Mouse (Mus musculus) kidney, adult 2 months (tissue): ENCODE data around the gene Cdca8. TPM values are rescaled to one million over a fixed set of nuclear protein-coding genes. Genes with fewer than 3 reads are reported as not detected.
A peak's percentile ranks its signal among the peaks of the same experiment; 100 is the strongest.

ENCODE experiments used
- DNase-seq: peaks from one replicate; pipeline ENCODE4 v3.0.0; 2021
- H3K27ac ChIP-seq: fragments of 200-500 bp; 2 replicates; pipeline ENCODE4 v1.5.1; 2012; ENCODE audit warnings: low read depth, low read length, control low read depth, inconsistent platforms; ENCODE audit not compliant: insufficient read depth
- H3K27me3 ChIP-seq: fragments of 200-500 bp; replicated peaks from 2 replicates; pipeline ENCODE4 v1.6.1; 2012; ENCODE audit warnings: mild to moderate bottlenecking, moderate library complexity, low read length, inconsistent platforms; ENCODE audit not compliant: control insufficient read depth, insufficient read depth
- H3K36me3 ChIP-seq: fragments of 200-500 bp; 2 replicates; pipeline ENCODE4 v1.6.1; 2012; ENCODE audit warnings: mild to moderate bottlenecking, moderate library complexity, low read length, inconsistent platforms; ENCODE audit not compliant: control insufficient read depth, insufficient read depth
- H3K4me1 ChIP-seq: fragments of 200-500 bp; 2 replicates; pipeline ENCODE4 v1.6.1; 2011; ENCODE audit warnings: low read length; ENCODE audit not compliant: control insufficient read depth, insufficient read depth
- H3K4me3 ChIP-seq: fragments of 200-500 bp; 2 replicates; pipeline ENCODE4 v1.5.1; 2011; ENCODE audit warnings: mild to moderate bottlenecking, low read depth, low read length, control low read depth; ENCODE audit not compliant: insufficient read depth
- CTCF ChIP-seq: fragments of 200-500 bp; conservative IDR thresholded peaks from 2 replicates; pipeline ENCODE4 v1.5.1; 2011; ENCODE audit warnings: low read depth, mild to moderate bottlenecking, control low read depth, low read length, moderate library complexity, mixed read lengths; ENCODE audit not compliant: insufficient read depth, insufficient read length
- POLR2A ChIP-seq: fragments of 200-500 bp; IDR thresholded peaks from one replicate; pipeline ENCODE4 v1.6.1; 2011; ENCODE audit warnings: low read depth, low read length, control low read depth
- WGBS: fragments of 180-500 bp; shearing (Covaris S2); methylation state at CpG from one replicate; pipeline ENCODE4 v1.1.7; 2018; 5-methylcytosine and 5-hydroxymethylcytosine counted together
- polyA plus RNA-seq: library from polyadenylated mRNA; depleted of rRNA; stranded (reverse); fragments of >200 nt; gene quantifications from 2 replicates; pipeline ENCODE4 v1.2.3, GENCODE M21; 2012

Gene Cdca8
- polyA plus RNA-seq, 1 experiment: 1.4 TPM

- no peak for DNase-seq
- H3K27ac ChIP-seq: no peak overlapping the region
- H3K4me3 ChIP-seq: no peak overlapping the region; the same call in 1 of the 2 replicates
- no peaks in the 10 kb centered on the region for H3K4me1 ChIP-seq
- TF ChIP-seq POLR2A: no peak
- no peak for TF ChIP-seq CTCF
- H3K27me3 ChIP-seq: no peaks in the 10 kb centered on the region; the same call in 1 of the 2 replicates
- no peaks in the 10 kb centered on the region for H3K36me3 ChIP-seq
- WGBS: 2% methylated on average over 83 of the region's 83 CpGs
Observed at GRCm38 (mm10) chr4:124894508-124895428, 44.3 kb downstream of the Cdca8 start.

GRCm38 (mm10) chr4:124893769-124894168 is 45.3 kb downstream of the Cdca8 start:
- H3K36me3 ChIP-seq: no peaks in the 10 kb centered on the region
- no peaks in the 10 kb centered on the region for H3K4me1 ChIP-seq
- no peak for TF ChIP-seq POLR2A
- TF ChIP-seq CTCF: no peak
- WGBS: 39% methylated on average over 6 of the region's 6 CpGs
- H3K27me3 ChIP-seq: no peaks in the 10 kb centered on the region; the same call in 1 of the 2 replicates
- no peak for DNase-seq
- no peak overlapping the region for H3K4me3 ChIP-seq
- no peak overlapping the region for H3K27ac ChIP-seq

GRCm38 (mm10) chr4:124890831-124891230 is 48.3 kb downstream of the Cdca8 start:
- DNase-seq: no peak
- TF ChIP-seq POLR2A (no peak), CTCF (no peak)
- no peak overlapping the region for H3K4me3 ChIP-seq
- H3K27me3 ChIP-seq: no peaks in the 10 kb centered on the region; the same call in 1 of the 2 replicates
- no peak overlapping the region for H3K27ac ChIP-seq
- no peaks in the 10 kb centered on the region for H3K36me3 ChIP-seq
- H3K4me1 ChIP-seq: no peaks in the 10 kb centered on the region
- 56% methylated on average over 5 of the region's 5 CpGs for WGBS

- TF ChIP-seq CTCF (no peak), POLR2A (no peak)
Observed at GRCm38 (mm10) chr4:124889935-124890334, 49.2 kb downstream of the Cdca8 start.

GRCm38 (mm10) chr4:124888702-124889101 is 50.4 kb downstream of the Cdca8 start:
- DNase-seq: no peak
- Histone ChIP-seq H3K27me3 (no peaks in the 10 kb centered on the region), H3K4me1 (no peaks in the 10 kb centered on the region), H3K36me3 (no peaks in the 10 kb centered on the region), H3K4me3 (no peak overlapping the region), H3K27ac (no peak overlapping the region)
- no peak for TF ChIP-seq POLR2A
- WGBS: 68% methylated on average over 7 of the region's 7 CpGs

More at GRCm38 (mm10) chr4:124889935-124890334, 49.2 kb downstream of the Cdca8 start:
- WGBS: 88% methylated on average over 2 of the region's 2 CpGs
- Histone ChIP-seq H3K27ac (no peak overlapping the region), H3K4me1 (no peaks in the 10 kb centered on the region), H3K4me3 (no peak overlapping the region), H3K27me3 (no peaks in the 10 kb centered on the region; the same call in 1 of the 2 replicates), H3K36me3 (no peaks in the 10 kb centered on the region)
- DNase-seq: no peak

- Histone ChIP-seq H3K4me1 (no peaks in the 10 kb centered on the region), H3K27ac (no peak overlapping the region), H3K27me3 (no peaks in the 10 kb centered on the region; the same call in 1 of the 2 replicates), H3K4me3 (no peak overlapping the region), H3K36me3 (no peaks in the 10 kb centered on the region)
- 3% methylated on average over 37 of the region's 37 CpGs for WGBS
- DNase-seq: peak; percentile 8
- TF ChIP-seq POLR2A (no peak), CTCF (no peak)
Observed at GRCm38 (mm10) chr4:124882151-124882729, 56.9 kb downstream of the Cdca8 start.

- no peak overlapping the region for H3K27ac ChIP-seq
- H3K36me3 ChIP-seq: no peaks in the 10 kb centered on the region
- H3K4me1 ChIP-seq: no peaks in the 10 kb centered on the region
- TF ChIP-seq POLR2A (no peak), CTCF (no peak)
- WGBS: 2% methylated on average over 37 of the region's 37 CpGs
- H3K4me3 ChIP-seq: no peak overlapping the region
- DNase-seq: no peak
- no peaks in the 10 kb centered on the region; the same call in 1 of the 2 replicates for H3K27me3 ChIP-seq
Observed at GRCm38 (mm10) chr4:124881341-124881908, 57.7 kb downstream of the Cdca8 start.
